Mouse (Mus musculus) testis, adult 2 months (tissue): ENCODE results near the gene Dync2li1.

ENCODE experiments used
- CTCF ChIP-seq: fragments of 200-500 bp; IDR thresholded peaks from 2 replicates; pipeline ENCODE4 v1.5.1; 2012; ENCODE audit warnings: low read depth, mild to moderate bottlenecking, inconsistent platforms, low read length, moderate library complexity; ENCODE audit not compliant: control insufficient read depth, insufficient read depth, insufficient replicate concordance
- POLR2A ChIP-seq: fragments of 200-500 bp; IDR thresholded peaks from 2 replicates; pipeline ENCODE4 v1.6.1; 2012; ENCODE audit warnings: low read depth, mild to moderate bottlenecking, inconsistent platforms, low read length, moderate library complexity; ENCODE audit not compliant: control insufficient read depth

GRCm38 (mm10) chr17:84584107-84584506, 42.2 kb upstream of the Dync2li1 start:
- TF ChIP-seq POLR2A (no peak), CTCF (no peak)
